Mouse (Mus musculus): ENCODE data around the gene Chrm4. TPM values are rescaled to one million over a fixed set of nuclear protein-coding genes. Genes with fewer than 3 reads are reported as not detected.

Chrm4 gene
- polyA plus RNA-seq, 1 experiment from 2014 or later: 0.23 TPM

DNA sequence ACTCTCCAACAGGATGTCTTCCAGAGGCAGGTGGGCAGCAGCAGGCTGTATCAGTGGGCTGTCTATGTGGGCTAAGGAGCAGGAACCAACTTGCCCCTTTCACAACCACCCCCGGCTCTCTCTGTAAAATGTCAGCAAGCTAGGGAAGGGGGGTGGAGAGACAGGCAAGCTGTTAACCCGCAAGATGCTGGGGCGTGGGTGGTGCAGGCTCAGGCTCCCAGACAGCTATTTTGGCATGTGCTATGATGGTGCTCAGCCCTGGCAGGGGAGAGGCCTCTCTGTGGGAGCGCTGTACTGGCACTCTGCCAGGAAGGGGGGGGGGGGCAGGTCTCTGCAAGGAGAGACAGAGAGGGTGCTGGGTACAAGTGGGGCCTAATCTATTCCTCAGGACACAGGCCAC lies 30.0 kb downstream of the Chrm4 start:
- peak; percentile 14; the same call in 1 of the 2 replicates for ATAC-seq
- Histone ChIP-seq H3K27me3 (replicated peaks; ENCODE audit: control insufficient read depth, insufficient read depth, low read length) (no peaks in the 10 kb centered on the region), H3K27ac (ENCODE audit: low read length) (no peak overlapping the region; the same call in none of the 2 replicates), H3K4me1 (ENCODE audit: control insufficient read depth, insufficient read depth, low read length) (peaks cover 81% of the 10 kb centered on the region), H3K36me3 (ENCODE audit: control insufficient read depth, insufficient read depth, low read length) (no peaks in the 10 kb centered on the region), H3K9ac (ENCODE audit: low read depth, low read length) (0 out of 2 replicates have a peak overlapping the region, but pooled peaks have one; percentile 0), H3K4me2 (ENCODE audit: low read depth, low read length) (no peak overlapping the region; the same call in 1 of the 2 replicates), H3K9me3 (ENCODE audit: control insufficient read depth, low read length) (no peaks in the 10 kb centered on the region), H3K4me3 (ENCODE audit: low read length) (no peak overlapping the region)
- WGBS: 23% methylated on average over 4 of the region's 4 CpGs

DNA sequence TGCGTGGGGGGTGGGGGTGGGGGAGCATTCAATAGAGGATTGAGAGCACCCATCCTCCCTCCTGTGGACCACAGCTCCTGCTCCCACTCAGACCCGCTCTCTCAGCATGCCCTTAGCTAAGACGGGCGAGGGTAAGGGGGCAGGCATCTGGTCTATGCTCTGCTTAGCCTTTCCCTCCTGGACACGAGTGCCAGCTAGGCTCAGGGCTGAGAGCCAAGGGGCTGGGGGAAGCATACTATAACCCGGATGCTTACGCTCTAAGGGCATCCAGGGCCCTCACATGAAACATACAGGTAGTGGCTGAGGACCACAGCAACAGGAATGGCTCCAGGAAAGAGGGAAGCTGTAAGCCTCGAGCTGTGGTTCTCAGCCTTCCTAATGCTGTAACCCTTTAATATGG lies 31.0 kb downstream of the Chrm4 start:
- Histone ChIP-seq H3K27me3 (replicated peaks; ENCODE audit: control insufficient read depth, insufficient read depth, low read length) (no peaks in the 10 kb centered on the region), H3K4me2 (ENCODE audit: low read depth, low read length) (no peak overlapping the region), H3K36me3 (ENCODE audit: control insufficient read depth, insufficient read depth, low read length) (no peaks in the 10 kb centered on the region), H3K4me3 (ENCODE audit: low read length) (no peak overlapping the region), H3K27ac (ENCODE audit: low read length) (no peak overlapping the region), H3K9ac (ENCODE audit: low read depth, low read length) (0 out of 2 replicates have a peak overlapping the region, but pooled peaks have one; percentile 0), H3K4me1 (ENCODE audit: control insufficient read depth, insufficient read depth, low read length) (peaks cover 84% of the 10 kb centered on the region), H3K9me3 (ENCODE audit: control insufficient read depth, low read length) (no peaks in the 10 kb centered on the region)
- WGBS: 78% methylated on average over 8 of the region's 8 CpGs
- no peak for ATAC-seq

DNA sequence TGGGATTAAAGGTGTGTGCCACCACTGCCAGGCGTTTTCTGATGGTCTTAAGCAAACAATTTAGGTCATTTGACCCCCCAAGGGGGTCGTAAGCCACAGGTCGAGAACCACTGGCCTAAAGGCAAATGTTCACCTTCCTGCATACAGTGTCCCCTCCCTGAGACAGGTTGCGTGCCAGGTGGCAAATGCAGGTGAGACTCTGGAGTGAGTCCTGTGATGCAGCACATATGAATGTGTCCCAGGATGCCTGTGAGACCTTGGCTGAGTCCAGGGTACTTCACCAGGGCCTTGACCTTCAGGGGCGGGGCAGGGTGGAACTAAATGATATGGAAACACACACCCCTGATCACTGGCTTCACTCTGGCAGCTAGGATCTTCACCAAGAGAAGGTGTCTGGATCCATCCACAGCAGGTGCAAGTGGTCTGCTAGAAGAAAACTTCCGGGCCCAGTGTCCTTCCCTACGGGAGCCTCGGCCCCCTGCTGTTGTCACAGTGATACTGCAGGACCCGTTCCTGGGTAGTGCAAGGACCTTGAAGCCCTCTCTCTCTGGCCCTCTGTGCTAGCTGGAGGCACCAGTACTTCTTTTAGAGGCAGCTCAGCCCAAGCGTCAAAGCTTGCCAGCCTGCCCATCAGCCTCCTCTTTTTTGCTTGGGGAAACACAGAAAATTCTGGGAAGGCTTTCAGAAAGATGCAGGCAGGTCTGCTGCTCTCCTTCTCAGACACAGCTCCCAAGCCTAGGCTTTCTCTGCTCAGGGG lies 31.8 kb downstream of the Chrm4 start:
- H3K9ac ChIP-seq (ENCODE audit: low read depth, low read length): 0 out of 2 replicates have a peak overlapping the region, but pooled peaks have one; percentile 10
- H3K36me3 ChIP-seq (ENCODE audit: control insufficient read depth, insufficient read depth, low read length): no peaks in the 10 kb centered on the region
- no peaks in the 10 kb centered on the region for H3K27me3 ChIP-seq (replicated peaks; ENCODE audit: control insufficient read depth, insufficient read depth, low read length)
- no peak overlapping the region for H3K4me3 ChIP-seq (ENCODE audit: low read length)
- ATAC-seq: no peak
- no peaks in the 10 kb centered on the region for H3K9me3 ChIP-seq (ENCODE audit: control insufficient read depth, low read length)
- H3K4me2 ChIP-seq (ENCODE audit: low read depth, low read length): no peak overlapping the region
- 43% methylated on average over 10 of the region's 10 CpGs for WGBS
- peaks cover 80% of the 10 kb centered on the region for H3K4me1 ChIP-seq (ENCODE audit: control insufficient read depth, insufficient read depth, low read length)
- H3K27ac ChIP-seq (ENCODE audit: low read length): no peak overlapping the region

DNA sequence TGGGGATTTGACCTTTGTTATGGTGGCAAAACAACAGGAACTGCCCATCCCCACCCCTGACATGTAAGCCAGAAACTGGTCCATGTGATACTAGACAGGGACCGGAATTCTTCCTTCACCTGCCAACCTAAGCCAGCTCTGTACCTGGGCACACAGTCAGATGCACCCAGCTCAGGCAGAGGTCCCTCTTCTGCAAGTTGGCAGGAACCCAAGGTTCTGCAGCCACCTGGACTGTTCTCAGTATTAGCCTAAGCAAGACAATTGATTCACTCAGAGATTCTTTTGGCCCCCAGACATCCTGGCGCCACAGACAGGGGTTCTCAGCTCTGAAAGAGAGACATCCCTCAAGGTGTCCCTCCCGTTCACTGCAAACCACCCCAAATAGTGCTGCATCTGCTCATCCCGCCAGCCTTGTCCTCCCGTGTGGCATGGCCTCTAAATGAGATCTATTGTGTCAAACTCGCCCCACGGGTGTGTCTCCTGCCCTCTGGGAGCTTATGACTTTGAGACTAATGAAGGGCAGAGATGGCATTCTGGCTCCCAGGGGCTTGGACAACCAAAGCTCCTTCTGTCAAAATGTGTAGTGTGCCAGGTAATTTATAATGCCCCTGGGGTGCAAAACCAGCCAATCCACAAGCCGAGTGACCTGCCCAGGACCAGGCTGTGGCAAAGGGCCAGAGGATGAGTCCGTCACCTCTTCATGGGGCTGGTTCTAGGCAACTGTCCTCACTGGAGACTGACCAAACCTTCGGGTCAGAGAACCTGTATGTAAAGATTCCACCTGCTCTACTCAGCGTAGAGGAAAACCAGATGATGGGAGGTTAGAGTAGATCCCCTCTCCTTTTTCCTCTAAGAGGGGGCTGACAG lies 32.7 kb downstream of the Chrm4 start:
- Histone ChIP-seq H3K36me3 (ENCODE audit: control insufficient read depth, insufficient read depth, low read length) (no peaks in the 10 kb centered on the region), H3K4me2 (ENCODE audit: low read depth, low read length) (peak overlapping the region; percentile 30), H3K27ac (ENCODE audit: low read length) (peak overlapping the region; percentile 14; the same call in 1 of the 2 replicates), H3K4me3 (ENCODE audit: low read length) (no peak overlapping the region), H3K9ac (ENCODE audit: low read depth, low read length) (0 out of 2 replicates have a peak overlapping the region, but pooled peaks have one; percentile 61), H3K9me3 (ENCODE audit: control insufficient read depth, low read length) (no peaks in the 10 kb centered on the region), H3K4me1 (ENCODE audit: control insufficient read depth, insufficient read depth, low read length) (peaks cover 75% of the 10 kb centered on the region), H3K27me3 (replicated peaks; ENCODE audit: control insufficient read depth, insufficient read depth, low read length) (no peaks in the 10 kb centered on the region)
- WGBS: 70% methylated on average over 11 of the region's 11 CpGs
- ATAC-seq: no peak

DNA sequence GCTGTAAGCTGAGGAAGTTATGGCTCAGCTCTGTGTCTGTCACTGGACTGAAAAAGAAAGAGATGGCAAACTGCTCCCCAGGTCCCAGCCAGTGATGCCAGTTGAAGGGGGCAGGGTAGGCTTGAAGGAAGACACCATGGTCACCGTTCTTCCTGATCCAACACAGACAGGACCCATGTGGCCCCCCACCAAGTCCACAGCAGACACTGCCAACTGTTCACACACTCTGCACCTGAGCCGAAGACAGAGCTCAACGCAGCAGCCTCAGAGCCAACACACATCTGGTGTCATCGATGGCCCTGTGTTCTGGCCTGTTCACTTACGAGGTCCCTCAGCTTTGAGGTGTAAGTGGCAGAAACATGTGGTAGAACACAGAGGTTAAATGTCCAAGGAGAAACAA lies 33.4 kb downstream of the Chrm4 start:
- Histone ChIP-seq H3K9me3 (ENCODE audit: control insufficient read depth, low read length) (no peaks in the 10 kb centered on the region), H3K36me3 (ENCODE audit: control insufficient read depth, insufficient read depth, low read length) (no peaks in the 10 kb centered on the region), H3K4me3 (ENCODE audit: low read length) (no peak overlapping the region), H3K9ac (ENCODE audit: low read depth, low read length) (0 out of 2 replicates have a peak overlapping the region, but pooled peaks have one; percentile 61), H3K27me3 (replicated peaks; ENCODE audit: control insufficient read depth, insufficient read depth, low read length) (no peaks in the 10 kb centered on the region), H3K27ac (ENCODE audit: low read length) (peak overlapping the region; percentile 2; the same call in 1 of the 2 replicates), H3K4me2 (ENCODE audit: low read depth, low read length) (peak overlapping the region; percentile 74; the same call in 1 of the 2 replicates), H3K4me1 (ENCODE audit: control insufficient read depth, insufficient read depth, low read length) (peaks cover 71% of the 10 kb centered on the region)
- 90% methylated on average over 5 of the region's 5 CpGs for WGBS
- no peak for ATAC-seq

DNA sequence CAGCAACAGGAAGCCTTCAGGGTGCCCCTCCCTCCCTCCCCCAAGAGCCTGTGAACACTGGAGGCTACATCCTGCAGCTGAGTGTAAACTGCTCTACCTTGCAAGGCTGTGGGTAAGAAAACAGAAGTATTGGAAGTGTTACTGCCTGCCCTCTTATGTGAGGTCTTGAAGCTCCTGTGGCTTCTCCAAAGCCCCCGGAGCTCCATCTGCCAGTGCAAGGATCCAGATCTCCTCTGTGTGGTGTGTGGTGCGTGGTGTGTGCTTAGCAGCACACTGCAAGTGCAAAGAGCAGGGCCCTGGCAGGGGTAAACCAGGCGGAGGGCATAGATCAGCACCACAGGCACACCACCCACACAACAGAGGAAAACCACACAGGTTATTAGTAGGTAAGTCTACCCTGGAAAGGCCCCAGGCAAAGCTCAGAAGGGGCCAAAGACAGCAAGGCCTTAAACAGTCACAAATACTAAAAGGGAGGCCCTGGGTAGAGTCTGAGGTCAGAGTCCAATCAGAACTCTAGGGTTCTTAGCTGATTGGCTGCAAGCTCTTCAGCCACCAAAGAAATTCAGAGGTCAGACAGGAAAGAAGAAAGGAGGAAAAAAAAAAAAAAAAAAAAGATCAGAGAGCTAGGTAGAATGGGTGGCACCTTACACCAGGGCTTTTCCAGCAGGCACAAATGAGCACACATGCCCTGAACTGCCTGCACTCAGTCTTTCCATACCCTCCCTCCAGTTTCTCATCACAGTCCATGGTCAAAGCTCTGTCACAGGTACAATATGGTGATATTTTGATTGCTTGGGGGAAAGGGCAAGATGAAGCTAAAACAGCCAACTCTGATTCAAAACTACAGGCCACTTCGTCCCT lies 35.1 kb downstream of the Chrm4 start:
- no peaks in the 10 kb centered on the region for H3K9me3 ChIP-seq (ENCODE audit: control insufficient read depth, low read length)
- peak; percentile 79 for ATAC-seq
- WGBS: 37% methylated on average over 4 of the region's 4 CpGs
- peaks cover 58% of the 10 kb centered on the region for H3K4me1 ChIP-seq (ENCODE audit: control insufficient read depth, insufficient read depth, low read length)
- H3K27ac ChIP-seq (ENCODE audit: low read length): peak overlapping the region; percentile 92
- peak overlapping the region; percentile 98 for H3K9ac ChIP-seq (ENCODE audit: low read depth, low read length)
- H3K27me3 ChIP-seq (replicated peaks; ENCODE audit: control insufficient read depth, insufficient read depth, low read length): no peaks in the 10 kb centered on the region
- peak overlapping the region; percentile 74 for H3K4me2 ChIP-seq (ENCODE audit: low read depth, low read length)
- peak overlapping the region; percentile 91 for H3K4me3 ChIP-seq (ENCODE audit: low read length)
- no peaks in the 10 kb centered on the region for H3K36me3 ChIP-seq (ENCODE audit: control insufficient read depth, insufficient read depth, low read length)

DNA sequence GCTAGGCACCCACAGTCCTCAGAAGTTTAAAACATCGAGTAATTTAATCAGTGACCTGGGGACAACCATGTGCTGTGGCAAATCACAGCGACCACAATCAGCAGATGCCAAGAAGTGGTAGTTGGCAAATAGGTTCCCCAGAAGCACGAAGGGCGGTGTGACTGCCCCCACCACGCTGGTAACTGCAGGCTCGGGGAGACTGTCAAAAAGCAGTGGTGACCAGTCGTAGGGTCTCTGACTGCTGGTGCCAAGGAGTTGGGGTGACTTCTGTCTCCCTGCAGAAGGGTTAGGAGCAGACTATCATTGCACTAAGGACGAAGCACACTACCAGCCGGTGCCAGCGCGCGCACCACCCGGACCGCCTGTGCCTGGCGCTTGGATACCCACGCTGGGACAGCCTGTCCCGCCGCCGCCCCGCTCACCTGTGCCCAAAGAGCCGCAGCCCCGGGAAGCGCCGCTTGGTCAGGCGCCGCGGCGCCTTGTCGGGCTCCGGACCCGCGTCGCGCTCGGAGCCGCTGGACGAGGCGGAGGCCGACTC lies 35.9 kb downstream of the Chrm4 start:
- Histone ChIP-seq H3K27ac (ENCODE audit: low read length) (peak overlapping the region; percentile 87), H3K4me2 (ENCODE audit: low read depth, low read length) (peak overlapping the region; percentile 74), H3K9me3 (ENCODE audit: control insufficient read depth, low read length) (no peaks in the 10 kb centered on the region), H3K4me3 (ENCODE audit: low read length) (peak overlapping the region; percentile 91), H3K4me1 (ENCODE audit: control insufficient read depth, insufficient read depth, low read length) (peaks cover 53% of the 10 kb centered on the region), H3K9ac (ENCODE audit: low read depth, low read length) (peak overlapping the region; percentile 98), H3K27me3 (replicated peaks; ENCODE audit: control insufficient read depth, insufficient read depth, low read length) (no peaks in the 10 kb centered on the region), H3K36me3 (ENCODE audit: control insufficient read depth, insufficient read depth, low read length) (no peaks in the 10 kb centered on the region)
- ATAC-seq: peak; percentile 3; the same call in 1 of the 2 replicates
- under 1% methylated on average over 39 of the region's 39 CpGs for WGBS

DNA sequence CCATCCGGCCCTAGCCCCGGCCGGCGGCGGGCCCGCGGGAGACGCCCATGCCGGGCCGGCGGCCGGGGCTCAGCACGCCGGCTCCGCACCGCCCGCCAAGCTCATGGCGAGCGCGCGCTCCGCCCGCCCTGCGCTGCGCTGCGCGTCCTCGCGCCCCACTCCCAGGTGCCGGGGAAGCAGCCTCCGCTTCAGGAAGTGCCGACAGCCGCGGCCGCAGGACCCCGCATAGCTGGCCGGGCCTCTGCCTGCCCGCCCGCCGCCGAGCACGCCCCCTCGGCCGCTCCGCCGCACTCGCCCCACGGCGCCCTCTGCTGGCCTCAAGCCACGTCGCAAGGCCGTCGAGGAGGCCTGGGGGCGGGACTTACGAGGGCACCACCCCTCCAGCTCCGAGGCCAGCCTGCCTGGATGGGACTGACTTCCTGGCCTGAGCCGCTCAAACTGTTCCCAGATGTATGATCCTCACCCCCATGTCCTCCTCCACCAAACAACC lies 36.4 kb downstream of the Chrm4 start:
- Histone ChIP-seq H3K9me3 (ENCODE audit: control insufficient read depth, low read length) (no peaks in the 10 kb centered on the region), H3K9ac (ENCODE audit: low read depth, low read length) (peak overlapping the region; percentile 98), H3K27me3 (replicated peaks; ENCODE audit: control insufficient read depth, insufficient read depth, low read length) (no peaks in the 10 kb centered on the region), H3K4me3 (ENCODE audit: low read length) (peak overlapping the region; percentile 91), H3K4me1 (ENCODE audit: control insufficient read depth, insufficient read depth, low read length) (peaks cover 55% of the 10 kb centered on the region), H3K4me2 (ENCODE audit: low read depth, low read length) (peak overlapping the region; percentile 74), H3K36me3 (ENCODE audit: control insufficient read depth, insufficient read depth, low read length) (no peaks in the 10 kb centered on the region), H3K27ac (ENCODE audit: low read length) (peak overlapping the region; percentile 87)
- peak; percentile 89 for ATAC-seq
- WGBS: under 1% methylated on average over 28 of the region's 57 CpGs

Measured in intestine, embryonic 16.5 days (tissue).